Mouse (Mus musculus) limb, embryonic 14.5 days (tissue): ENCODE measurements at regions not wholly inside any gene's neighbourhood (a gene's known extent, or its start where the extent isn't known, plus 50 kb on each side); places are given as distances from the start of the nearest gene placed in this dataset.

ENCODE experiments used
- ATAC-seq: fragments of 200-750 bp; cut with Nextera tagmentation; 2 replicates; pipeline ENCODE4 v1.8.0; 2017; ENCODE audit warnings: low read depth, moderate number of reproducible peaks, moderate TSS enrichment; ENCODE audit not compliant: low FRiP score
- DNase-seq: peaks from one replicate; pipeline ENCODE4 v3.0.0-alpha.2; 2015; ENCODE audit warnings: low spot score
- H3K27ac ChIP-seq: fragments of 300-500 bp; sonication (generic); replicated peaks from 2 replicates; pipeline ENCODE4 v1.5.1; 2014; ENCODE audit warnings: low read depth, mild to moderate bottlenecking, low read length, moderate library complexity, mixed read lengths
- H3K27me3 ChIP-seq: fragments of 300-500 bp; sonication (generic); 2 replicates; pipeline ENCODE4 v1.6.1; 2014; ENCODE audit warnings: low read length, mixed read lengths; ENCODE audit not compliant: control insufficient read depth, insufficient read depth
- H3K36me3 ChIP-seq: fragments of 300-500 bp; sonication (generic); 2 replicates; pipeline ENCODE4 v1.6.1; 2014; ENCODE audit warnings: mild to moderate bottlenecking, low read length, moderate library complexity, mixed read lengths; ENCODE audit not compliant: control insufficient read depth, insufficient read depth
- H3K4me1 ChIP-seq: fragments of 300-500 bp; sonication (generic); 2 replicates; pipeline ENCODE4 v1.6.1; 2014; ENCODE audit warnings: antibody characterized with exemption, low read length, mixed read lengths; ENCODE audit not compliant: control insufficient read depth, insufficient read depth
- H3K4me2 ChIP-seq: fragments of 300-500 bp; sonication (generic); replicated peaks from 2 replicates; pipeline ENCODE4 v1.6.1; 2014; ENCODE audit warnings: low read depth, mild to moderate bottlenecking, low read length, moderate library complexity; ENCODE audit not compliant: severe bottlenecking
- H3K4me3 ChIP-seq: fragments of 300-500 bp; sonication (generic); replicated peaks from 2 replicates; pipeline ENCODE4 v1.5.1; 2014; ENCODE audit warnings: low read length
- H3K9ac ChIP-seq: fragments of 300-500 bp; sonication (generic); 2 replicates; pipeline ENCODE4 v1.6.1; 2014; ENCODE audit warnings: mild to moderate bottlenecking, low read depth, low read length, moderate library complexity; ENCODE audit not compliant: severe bottlenecking
- H3K9me3 ChIP-seq: fragments of 300-500 bp; sonication (generic); 2 replicates; pipeline ENCODE4 v1.6.1; 2016; ENCODE audit warnings: low read length; ENCODE audit not compliant: control insufficient read depth
- POLR2A ChIP-seq: fragments of 200-500 bp; IDR thresholded peaks from 2 replicates; pipeline ENCODE4 v1.8.0; 2012; ENCODE audit warnings: inconsistent platforms, mild to moderate bottlenecking, moderate library complexity, borderline replicate concordance; ENCODE audit not compliant: insufficient read depth, insufficient read length; ENCODE audit errors: extremely low read depth
- WGBS: fragments of 180-500 bp; shearing (Covaris S2); extraction: QIAGEN DNeasy Blood & Tissue Kit; methylation state at CpG from one replicate; pipeline ENCODE4 v1.1.7; 2014; 5-methylcytosine and 5-hydroxymethylcytosine counted together

DNA sequence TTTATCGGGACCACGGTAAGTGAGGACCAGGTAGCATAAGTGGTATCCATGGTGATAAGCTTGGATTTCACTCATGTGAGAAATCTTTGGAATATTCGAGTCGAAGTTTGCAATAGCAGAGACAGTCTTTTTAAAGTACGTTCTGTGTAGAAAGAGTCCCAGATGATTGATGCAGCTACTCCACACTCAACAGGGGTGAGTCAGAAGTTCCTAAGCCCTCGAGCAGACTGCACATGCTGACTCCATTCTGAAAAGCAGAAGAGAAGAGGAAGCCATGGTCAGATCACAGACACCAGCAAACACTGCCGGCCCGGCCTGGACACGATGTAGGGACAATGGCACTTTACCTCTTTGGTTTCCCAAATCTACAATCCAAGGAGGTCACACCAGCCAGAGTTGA lies 120.6 kb downstream of the Npy start:
- 87% methylated on average over 9 of the region's 9 CpGs for WGBS

DNA sequence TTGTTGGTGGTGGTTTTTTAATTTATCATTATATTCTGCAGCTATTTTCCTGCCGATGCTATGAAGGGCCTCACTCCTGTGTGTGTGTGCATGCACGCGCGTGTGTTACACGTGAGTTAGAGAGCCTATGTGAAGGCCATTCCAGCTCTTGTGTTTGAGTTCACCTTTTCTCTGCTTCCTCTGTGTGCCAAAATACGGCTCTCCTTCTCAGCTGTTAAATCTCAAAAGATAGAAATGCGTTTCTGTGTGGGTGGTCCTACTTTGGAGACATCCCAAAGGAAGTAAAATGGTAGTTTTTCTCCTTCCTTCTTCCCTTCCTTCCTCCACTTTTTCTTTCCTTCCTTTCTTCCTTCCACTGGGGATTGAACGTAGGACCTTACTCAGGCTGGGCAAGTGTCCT lies 136.4 kb downstream of the Npy start:
- H3K4me3 ChIP-seq = no peak overlapping the region
- TF ChIP-seq POLR2A = no peak
- WGBS = 92% methylated on average over 8 of the region's 8 CpGs
- no peak overlapping the region for H3K4me2 ChIP-seq
- no peak overlapping the region for H3K9ac ChIP-seq
- H3K36me3 ChIP-seq = no peaks in the 10 kb centered on the region
- no peak overlapping the region for H3K27ac ChIP-seq
- H3K27me3 ChIP-seq = no peaks in the 10 kb centered on the region
- H3K4me1 ChIP-seq = no peaks in the 10 kb centered on the region
- ATAC-seq (no peak), DNase-seq (no peak)
- no peaks in the 10 kb centered on the region for H3K9me3 ChIP-seq

More for the DNA sequence above, 120.6 kb downstream of the Npy start:
- H3K27me3 ChIP-seq = no peaks in the 10 kb centered on the region
- no peak for DNase-seq
- no peak overlapping the region for H3K4me3 ChIP-seq
- no peak overlapping the region for H3K4me2 ChIP-seq
- no peaks in the 10 kb centered on the region for H3K4me1 ChIP-seq
- H3K36me3 ChIP-seq = no peaks in the 10 kb centered on the region
- no peak overlapping the region for H3K9ac ChIP-seq
- no peaks in the 10 kb centered on the region for H3K9me3 ChIP-seq
- no peak for TF ChIP-seq POLR2A
- ATAC-seq = no peak
- H3K27ac ChIP-seq = no peak overlapping the region

DNA sequence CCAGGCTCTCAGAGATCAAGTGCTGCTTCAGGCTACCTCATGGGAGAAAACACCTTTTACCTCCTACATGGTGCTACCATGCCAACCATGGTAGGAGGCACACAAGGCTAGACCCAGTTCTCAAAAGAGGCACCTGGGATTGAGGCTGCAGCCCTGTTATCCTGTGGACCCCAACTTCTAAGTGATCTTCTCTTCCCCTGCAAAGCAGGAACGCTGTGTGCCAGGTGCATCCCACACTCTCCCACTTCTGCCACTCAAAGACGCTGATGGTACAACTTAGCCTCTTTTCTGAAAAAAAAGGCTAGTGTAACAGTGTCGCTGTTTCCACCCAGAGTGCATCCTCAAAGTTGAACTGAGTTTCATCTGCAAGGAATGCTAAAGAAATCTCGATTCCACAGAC lies 138.7 kb downstream of the Npy start:
- H3K4me2 ChIP-seq = no peak overlapping the region
- H3K27ac ChIP-seq = no peak overlapping the region
- peaks cover 8% of the 10 kb centered on the region; the same call in 1 of the 2 replicates for H3K4me1 ChIP-seq
- ATAC-seq = no peak
- no peaks in the 10 kb centered on the region for H3K36me3 ChIP-seq
- H3K4me3 ChIP-seq = no peak overlapping the region
- no peak for TF ChIP-seq POLR2A
- WGBS = 89% methylated on average over 4 of the region's 4 CpGs
- H3K9ac ChIP-seq = no peak overlapping the region
- H3K27me3 ChIP-seq = no peaks in the 10 kb centered on the region
- no peaks in the 10 kb centered on the region for H3K9me3 ChIP-seq
- DNase-seq = no peak

- Histone ChIP-seq H3K9ac (no peak overlapping the region), H3K4me3 (no peak overlapping the region), H3K27me3 (no peaks in the 10 kb centered on the region), H3K9me3 (no peaks in the 10 kb centered on the region), H3K4me2 (no peak overlapping the region), H3K36me3 (no peaks in the 10 kb centered on the region), H3K4me1 (peaks cover 12% of the 10 kb centered on the region; the same call in 1 of the 2 replicates), H3K27ac (no peak overlapping the region)
- WGBS = 32% methylated on average over 5 of the region's 5 CpGs
- ATAC-seq (peak; percentile 84), DNase-seq (peak; percentile 75)
- no peak for TF ChIP-seq POLR2A
These were observed 143.5 kb downstream of the Npy start for GRCm38 (mm10) chr6:49965944-49966545.

GRCm38 (mm10) chr6:49966555-49966954 lies 143.5 kb upstream of the Mpp6 start:
- H3K9me3 ChIP-seq = no peaks in the 10 kb centered on the region
- H3K4me2 ChIP-seq = no peak overlapping the region
- no peaks in the 10 kb centered on the region for H3K36me3 ChIP-seq
- H3K4me1 ChIP-seq = peaks cover 12% of the 10 kb centered on the region; the same call in 1 of the 2 replicates
- H3K27ac ChIP-seq = no peak overlapping the region
- no peak for DNase-seq
- no peak for ATAC-seq
- no peak overlapping the region for H3K4me3 ChIP-seq
- no peaks in the 10 kb centered on the region for H3K27me3 ChIP-seq
- TF ChIP-seq POLR2A = no peak
- no peak overlapping the region for H3K9ac ChIP-seq
- 60% methylated on average over 3 of the region's 3 CpGs for WGBS
